Mouse (Mus musculus) c-Kit-positive CD71-positive TER-119-positive erythroid progenitor cells, embryonic 14.5 days (primary cell): ENCODE results near the gene Aes.
A peak's percentile ranks its signal among the peaks of the same experiment; 100 is the strongest.

Experiments used
- DNase-seq: peaks from one replicate; pipeline ENCODE4 v3.0.0-alpha.2; 2013; ENCODE audit warnings: low spot score

Aes gene

DNA sequence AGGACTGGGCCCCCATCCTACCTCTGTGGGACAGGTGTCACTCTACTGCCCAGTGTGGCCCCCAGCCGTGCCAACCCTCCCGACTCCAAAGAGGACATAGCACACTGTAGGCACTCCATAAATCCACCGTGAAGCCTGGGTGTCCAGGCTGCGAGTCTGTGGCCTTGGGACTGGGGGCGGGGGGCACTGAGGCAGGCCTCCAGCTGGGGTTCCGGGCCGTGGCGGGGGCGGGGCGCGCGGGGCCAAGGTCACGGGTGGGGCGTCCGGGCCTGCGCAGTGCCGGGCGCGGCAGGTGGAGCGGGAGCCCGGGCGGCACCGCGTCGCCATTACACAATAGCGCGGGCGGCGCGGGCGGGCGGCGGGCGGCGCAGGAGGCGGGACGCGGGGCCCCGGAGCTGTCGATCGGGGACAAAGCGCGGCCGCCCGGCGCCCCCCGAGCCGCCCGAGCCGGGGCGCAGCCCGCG is at the start of gene Aes:
Gene Aes, plus strand, starts transcription at position 326 of the 464 bp plus-strand sequence.
- no peak for DNase-seq

DNA sequence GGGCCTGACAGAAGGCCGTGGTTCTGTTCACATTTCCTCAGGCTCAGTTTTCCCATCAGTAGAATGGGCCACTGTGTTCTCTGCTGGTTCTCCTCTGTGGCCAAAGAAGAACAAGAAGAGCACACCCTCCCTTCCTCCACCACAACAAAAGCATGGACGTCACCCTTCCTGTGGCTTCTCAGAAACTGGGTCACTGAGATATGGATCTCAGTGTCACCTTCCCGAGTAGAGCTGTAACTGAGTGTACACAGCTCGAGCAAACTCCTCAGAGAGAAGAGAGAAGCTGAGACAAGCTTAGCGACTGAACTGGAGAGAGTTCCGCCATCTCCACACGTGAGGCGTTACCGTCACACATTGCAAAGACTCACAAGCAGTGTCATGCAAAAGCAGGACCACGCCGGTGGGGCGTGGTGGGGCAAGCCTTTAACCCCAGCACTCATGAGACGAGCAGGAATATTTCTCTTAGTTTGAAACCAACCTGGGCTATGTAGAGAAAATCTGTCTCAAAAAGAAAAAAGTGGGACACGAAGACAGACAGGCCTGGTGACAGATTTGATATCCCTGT is 49.0 kb upstream of the Aes start:
- DNase-seq: no peak

DNA sequence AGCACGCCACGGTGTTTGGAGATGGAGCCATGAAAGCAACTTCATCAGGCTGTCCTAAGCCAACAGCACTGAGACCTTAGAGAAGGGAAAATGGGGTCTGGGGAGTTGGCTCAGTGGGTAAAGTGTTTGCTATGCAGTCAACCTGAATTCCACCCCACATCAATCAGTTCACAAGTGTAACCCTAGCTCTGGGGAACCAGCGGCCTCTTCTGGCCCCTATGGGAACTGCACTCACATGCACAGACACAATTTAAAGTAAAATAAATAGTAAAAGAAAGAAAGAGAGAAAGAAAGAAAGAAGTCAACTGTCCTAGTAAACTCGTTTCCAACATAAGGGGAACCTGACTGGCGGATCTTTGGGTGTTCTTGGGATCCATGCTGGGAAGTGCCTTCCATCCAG is 45.5 kb upstream of the Aes start:
- DNase-seq: no peak

DNA sequence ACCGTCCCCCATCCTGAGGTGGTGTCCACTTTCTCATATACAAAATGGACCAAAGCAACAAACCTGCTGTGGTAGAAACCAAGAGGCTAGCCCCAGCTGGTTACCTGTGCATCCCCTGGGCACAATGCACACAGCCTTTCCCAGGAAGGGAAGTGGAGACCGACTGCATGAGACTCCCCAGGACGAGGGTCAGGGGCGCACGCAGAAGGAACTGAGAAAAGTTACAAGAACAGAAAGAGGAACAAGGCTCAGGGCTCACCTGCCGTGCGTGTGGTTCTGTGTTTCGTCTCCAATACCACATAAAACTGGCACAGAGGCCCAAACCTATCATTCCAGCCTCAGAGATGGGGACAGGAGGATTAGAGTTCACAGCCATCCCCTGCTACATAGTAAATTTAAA is 42.1 kb upstream of the Aes start:
- no peak for DNase-seq

DNA sequence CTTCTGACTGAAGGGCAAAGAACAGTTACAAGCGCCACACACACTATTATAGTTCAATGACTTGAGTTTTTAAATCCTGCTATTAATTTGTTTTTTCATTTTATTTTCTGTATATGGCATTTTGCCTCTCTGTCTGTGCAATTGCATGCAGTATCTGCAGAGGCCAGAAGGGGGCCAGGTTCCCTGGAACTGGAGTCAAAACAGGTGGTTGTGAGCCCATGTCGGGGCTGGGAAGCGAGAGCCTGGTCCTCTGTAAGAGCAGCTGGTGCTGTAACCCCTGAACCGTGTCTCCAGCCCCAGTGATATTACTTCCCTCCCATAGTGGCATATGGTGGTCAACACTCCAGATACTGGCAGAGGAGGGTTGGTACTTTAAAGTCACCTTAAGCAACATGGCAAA is 40.7 kb upstream of the Aes start:
- DNase-seq: no peak

DNA sequence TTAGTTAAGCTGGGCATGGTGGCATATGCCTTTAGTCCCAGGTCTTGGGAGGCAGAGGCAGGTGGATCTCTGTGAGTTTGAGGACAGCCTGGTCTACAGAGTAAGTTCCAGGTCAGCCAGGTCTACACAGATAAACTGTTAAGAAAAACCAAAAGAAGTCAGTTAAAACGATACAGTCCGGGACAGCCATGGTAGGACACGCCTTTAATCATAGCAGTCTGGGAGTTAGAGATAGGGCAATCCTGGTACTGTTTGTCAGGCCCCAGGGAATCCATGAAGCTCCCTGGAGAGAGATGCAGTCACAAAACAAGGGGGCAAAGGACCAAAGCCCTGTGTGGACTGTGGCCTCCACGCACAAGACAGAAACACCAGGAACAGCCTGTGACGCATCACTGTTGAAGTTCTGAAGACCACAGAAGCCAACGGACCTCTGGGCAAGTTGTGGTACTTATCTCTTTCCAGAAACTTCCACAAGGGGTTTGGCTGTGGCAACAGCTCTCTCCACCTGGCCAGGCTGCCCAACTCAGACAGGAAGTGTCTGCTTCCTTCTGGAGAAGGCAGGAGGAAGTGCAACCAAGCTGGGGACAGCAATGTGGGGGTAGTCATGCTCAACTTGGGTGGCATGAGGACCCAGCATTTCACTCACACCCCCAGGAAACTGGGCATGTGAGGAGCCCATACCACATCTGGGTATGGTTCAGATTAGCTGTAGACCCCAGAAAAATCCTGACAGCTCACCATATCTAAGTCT is 39.9 kb upstream of the Aes start:
- no peak for DNase-seq

DNA sequence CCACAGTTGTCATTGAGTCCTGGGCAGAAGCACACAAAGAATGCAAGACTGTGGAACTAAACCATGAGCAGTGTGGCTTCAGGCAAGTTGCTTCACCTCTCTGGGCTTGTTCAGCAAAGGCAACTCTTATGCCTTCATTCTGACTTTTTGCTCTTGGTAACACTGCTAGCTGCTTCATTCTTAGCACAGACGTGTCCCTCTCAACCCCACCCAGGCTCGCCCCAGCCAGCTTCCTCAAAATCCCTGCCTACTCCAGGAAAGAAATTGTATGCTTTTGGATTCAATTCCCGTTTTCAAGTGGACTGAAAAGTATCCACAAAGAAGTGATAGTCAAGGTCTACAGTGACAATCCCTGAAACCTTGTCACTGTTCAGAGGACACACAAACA is 39.3 kb upstream of the Aes start:
- no peak for DNase-seq

DNA sequence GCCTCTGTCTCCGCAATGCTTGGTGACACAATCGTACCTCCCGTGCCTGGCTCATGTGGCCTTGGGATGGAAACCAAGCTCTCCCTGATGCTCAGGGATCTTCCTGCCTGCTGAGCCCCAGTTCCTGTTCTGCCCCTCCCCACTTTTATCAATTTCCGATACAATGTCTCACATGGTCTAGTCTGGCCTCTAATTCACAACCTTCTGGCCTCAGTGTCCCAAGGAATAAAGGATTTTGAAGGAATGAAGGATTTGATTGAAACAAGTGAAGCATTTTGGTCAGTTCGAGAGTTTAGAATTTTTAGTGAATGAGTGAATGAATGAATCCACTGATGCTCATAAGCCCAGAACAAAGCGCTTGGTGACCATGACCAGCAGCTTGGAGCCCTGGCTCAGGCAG is 36.1 kb upstream of the Aes start:
- no peak for DNase-seq

DNA sequence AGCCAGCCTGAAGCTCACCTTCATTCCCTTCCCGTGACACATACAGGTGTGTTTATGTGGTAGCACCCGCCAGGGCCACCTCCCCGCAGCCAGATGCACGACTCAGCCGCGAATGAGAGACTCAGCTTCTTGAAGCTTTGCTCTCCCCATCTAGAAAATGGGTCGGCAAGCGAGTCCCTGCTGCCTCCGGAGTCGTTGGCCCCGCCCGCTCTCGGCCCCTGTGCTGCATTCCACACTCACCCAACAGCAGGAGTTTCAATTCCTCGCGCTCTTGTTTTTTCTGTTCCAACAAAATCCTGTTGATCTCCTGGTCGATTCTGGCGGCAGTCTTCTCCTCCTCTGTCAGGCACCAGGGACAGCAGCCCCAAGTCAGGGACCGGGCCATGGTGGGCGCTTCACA is 35.7 kb upstream of the Aes start:
- no peak for DNase-seq

DNA sequence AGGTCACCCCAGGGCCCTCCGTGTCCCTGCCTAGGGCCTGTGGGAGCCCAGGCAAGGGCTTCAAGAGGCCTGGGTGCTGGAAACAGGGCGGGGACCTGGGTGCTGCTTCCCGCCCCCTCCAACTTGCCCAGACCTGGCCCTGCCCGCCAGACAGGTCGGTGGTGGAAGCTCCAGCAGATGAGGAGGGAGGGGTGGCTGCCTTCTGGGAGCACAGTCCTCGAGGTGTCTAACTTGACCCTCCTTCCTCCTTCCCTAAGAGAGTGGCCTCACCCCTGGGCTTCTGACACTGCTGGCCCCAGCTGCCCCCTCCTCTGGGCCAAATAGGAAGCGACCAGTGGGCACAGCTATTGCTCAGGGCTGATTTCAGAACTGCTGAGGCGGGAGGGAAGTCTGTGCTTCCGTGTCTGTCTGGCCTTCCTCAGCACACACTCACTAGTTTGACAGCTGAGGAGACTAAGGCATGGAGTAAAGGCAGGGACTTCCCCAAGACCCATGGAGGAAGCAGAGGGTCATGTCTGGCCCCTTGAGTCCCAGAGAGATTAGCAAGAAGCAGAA is 35.2 kb upstream of the Aes start, which contains the start of gene Gna15:
Gene Gna15, minus strand, starts transcription at position 175 of the 555 bp plus-strand sequence.
- no peak for DNase-seq

DNA sequence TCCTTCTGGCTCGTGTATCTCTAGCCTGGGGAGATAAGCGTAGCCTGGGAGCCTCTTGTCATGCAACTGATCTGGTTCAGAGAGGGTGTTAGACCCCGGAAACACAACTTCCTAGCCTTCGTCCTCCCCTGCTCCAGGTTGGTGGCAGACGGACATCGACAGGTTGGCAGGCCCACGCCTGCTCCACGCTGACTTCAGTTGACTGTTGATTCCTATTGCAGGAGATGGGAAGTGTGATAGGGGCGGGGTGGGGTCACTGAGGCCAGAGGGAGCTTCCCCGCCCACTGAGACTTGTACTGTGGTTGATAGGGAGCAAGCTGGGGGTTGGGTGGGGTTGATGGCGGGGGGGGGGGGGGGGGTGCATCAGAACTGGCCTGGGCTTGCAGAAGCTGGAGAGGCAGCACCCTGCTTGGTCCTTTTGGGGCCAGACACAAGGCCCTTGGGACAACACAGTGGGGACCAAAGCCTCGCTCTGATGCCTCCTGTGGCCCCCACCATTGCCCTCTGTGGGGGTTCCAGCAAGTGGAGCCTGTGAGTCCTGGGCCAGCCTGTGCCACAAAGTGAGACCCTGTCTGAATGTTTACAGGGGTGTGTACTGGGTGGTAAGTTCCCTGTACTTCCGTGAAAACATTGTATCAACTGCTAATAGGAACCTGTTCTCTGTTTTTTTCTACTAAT is 34.1 kb upstream of the Aes start:
- DNase-seq: peak; percentile 64

DNA sequence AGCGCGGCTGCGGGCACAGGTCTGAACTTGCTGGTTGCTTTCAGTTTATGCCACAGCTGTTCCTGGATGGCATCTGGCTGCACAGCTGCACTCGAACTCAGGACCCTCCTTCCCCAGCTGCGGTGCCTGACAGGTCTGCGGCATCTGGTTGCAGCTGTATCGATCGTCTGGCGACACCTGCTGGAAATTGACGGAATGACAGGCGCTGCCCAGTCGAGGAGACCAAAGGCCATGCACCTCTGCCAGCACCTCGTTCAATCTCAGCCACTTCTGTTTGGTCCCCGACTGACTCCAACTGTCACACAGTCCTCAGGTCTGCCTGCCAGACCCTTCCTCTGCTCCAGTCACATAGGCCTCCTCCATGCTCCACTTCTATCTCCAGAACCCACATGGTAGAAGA is 32.5 kb upstream of the Aes start:
- peak; percentile 75 for DNase-seq

DNA sequence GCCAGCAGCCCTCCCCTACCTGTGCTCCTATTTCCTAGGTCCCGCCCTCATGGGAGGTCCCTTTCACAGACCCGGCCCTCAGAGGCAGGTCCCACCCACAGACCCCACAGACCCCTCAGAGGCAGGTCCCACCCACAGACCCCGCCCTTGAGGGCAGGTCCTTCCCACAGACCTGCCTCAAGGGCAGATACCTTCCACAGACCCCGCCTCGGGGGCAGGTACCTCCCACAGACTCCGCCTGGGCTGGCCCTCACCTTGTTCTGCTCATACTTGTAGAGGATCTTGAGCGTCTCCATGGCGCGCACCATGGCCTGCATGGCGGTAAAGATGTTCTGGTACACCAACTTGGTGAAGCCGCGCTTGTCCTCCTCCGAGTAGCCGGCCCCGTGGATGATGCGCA is 24.5 kb upstream of the Aes start:
- DNase-seq: no peak

DNA sequence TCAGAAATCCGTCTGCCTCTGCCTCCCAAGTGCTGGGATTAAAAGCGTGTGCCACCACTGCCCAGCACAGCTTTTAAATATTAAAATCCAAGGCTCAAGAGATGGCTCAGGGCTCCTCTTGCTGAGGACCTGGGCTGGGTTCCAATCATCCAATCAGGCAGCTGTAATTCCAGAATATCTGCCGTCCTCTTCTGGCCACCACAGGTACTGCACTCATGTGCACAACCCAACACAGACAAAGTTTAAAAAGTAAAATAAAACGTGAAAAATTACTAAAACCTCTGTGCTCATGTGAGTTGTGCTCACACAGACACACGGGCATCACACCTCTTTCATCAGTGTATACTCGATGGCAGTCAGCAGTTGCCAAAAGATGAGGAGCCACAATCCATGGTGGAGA is 22.6 kb upstream of the Aes start:
- no peak for DNase-seq

DNA sequence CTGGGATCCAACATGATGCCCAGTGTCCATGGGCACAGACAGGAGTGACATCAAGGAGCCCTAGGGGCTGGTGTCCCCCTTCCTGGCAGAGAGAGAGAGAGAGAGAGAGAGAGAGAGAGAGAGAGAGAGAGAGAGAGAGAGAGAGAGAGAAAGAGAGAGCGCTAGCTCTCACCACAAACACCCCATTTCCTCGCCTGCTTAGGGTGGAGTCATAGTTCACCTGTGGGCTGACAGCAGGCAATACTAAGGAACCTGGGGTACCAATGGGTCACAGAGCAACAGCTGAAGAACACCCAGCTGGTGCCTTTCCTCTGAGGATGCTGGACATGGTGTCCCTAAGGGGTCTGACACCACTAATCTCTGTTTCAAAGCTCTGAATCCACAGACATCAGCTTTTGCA is 21.9 kb upstream of the Aes start:
- DNase-seq: no peak

DNA sequence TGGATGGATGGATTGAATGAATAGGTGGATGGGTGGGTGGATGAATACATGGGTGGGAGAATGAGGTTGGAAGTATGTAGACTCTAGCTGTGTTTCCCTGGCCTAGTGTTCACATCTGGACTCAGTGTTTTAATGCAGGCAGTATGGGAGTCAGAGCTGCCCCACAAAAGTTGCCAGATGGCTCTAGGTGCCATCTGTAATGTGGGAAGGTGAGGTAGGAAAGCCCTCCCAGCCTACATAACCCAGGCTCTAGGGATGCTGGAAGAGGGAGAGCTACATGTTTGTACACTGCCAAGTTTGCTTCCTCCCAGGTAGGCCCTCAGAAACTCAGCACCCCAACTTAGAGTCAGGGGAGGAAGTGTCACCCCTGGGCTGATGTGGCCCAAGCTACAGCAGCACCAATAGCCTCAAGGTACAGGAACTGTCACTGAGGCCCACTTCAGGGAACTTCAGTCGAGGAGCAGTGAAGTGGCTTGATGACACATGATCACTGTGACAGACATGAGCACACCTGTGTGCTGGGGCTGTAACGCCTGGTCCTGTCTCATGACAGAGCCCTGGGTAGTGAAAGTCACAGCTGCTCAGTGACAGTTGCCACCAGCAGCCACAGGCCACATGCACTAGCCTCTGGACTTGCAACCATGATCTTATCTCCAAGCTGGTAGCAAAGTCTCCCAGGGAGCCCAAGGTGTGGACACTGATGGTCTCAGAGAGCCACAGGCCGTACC is 20.8 kb upstream of the Aes start:
- DNase-seq: no peak

DNA sequence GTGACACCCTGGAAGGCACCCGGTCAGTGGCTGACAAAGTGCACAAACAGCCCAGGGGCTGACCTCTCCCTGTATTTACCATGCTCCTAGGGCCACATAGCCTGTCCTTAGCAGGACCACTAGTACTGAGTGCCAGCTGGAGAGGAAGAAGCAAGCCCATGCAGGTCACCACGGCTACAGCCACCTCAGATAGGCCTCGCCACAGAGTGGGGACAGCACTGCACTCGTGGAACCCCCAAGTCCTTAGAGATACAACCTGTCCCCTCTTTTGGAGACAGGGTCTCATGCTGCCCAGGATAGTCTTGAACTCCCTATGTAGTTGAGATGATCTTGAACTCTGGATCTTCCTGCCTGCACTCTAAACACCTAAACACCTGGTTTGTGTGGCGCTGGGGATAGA is 17.9 kb upstream of the Aes start:
- no peak for DNase-seq

DNA sequence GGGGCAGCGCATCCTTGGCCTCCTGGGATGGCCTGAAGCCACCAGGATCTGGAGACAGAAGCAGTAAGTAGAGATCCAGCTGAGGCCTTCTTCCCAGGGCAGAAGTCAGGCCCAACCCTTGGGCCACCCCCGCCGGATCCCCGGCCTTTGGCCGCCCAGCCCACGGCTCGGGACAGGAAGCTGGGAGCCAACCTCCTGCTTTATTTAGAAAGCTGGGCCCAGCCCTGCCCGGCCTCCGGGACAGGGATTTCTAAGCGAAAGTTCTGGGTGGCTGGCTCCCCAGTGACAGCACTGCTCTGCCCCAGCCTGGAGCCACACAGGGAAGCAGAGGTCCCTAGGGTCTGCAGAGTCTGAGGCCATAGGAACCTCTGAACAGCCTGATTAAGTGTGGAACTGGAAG is 17.5 kb upstream of the Aes start:
- DNase-seq: no peak

DNA sequence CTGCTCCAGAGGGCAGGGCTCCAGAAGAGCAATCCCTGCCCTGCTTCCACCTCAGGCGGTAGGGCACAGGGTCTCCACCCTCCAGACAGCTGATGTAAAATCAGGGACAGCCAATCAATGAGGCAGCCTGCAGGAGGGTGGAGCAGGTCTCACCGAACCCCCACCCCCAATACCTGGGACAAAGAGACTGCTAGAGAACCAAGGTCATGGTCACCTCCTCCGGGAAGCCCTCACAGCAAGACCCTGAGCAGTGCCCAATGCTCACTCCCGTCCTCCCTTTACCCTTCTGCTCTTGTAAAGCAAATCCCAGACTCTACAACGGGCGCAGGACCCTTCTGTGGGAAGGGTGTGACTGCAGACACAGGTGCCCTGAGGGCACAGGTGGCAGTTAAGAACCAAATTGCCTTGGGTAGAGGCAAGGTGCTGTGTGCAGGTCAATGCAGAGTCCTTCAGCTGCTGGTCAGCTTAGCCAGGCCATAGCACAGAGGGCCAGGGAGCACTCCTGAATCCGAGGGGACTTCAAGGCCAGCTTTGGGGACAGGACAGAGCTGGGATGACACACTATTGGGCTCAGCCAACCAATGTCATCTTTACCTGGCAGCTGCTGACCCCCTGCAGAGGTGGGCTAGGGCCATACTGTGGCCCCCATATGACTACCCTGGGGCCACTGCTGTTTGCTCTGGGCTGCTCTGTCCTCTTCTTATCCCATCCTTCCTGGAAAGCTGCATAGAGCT is 16.4 kb upstream of the Aes start:
- DNase-seq: no peak

DNA sequence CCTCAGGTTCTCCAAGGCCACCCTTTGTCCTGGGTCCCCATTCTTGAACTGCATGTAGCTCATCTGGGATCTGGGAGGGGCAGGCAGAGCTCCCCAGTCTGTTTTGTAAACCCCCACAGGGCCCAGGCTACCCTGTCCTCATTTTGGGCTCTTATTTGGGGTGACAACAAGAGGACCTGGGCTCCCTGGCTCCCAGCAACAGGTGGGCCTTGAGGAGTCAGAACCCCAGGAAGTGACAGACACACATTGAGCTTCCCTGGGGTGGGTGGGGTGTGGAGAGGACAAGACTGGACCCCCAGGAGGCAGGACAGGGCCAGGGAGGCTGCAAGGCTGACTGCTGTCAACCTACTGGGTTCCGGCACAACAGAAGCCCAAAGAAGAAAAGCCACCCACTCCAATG is 15.7 kb upstream of the Aes start:
- DNase-seq: no peak

DNA sequence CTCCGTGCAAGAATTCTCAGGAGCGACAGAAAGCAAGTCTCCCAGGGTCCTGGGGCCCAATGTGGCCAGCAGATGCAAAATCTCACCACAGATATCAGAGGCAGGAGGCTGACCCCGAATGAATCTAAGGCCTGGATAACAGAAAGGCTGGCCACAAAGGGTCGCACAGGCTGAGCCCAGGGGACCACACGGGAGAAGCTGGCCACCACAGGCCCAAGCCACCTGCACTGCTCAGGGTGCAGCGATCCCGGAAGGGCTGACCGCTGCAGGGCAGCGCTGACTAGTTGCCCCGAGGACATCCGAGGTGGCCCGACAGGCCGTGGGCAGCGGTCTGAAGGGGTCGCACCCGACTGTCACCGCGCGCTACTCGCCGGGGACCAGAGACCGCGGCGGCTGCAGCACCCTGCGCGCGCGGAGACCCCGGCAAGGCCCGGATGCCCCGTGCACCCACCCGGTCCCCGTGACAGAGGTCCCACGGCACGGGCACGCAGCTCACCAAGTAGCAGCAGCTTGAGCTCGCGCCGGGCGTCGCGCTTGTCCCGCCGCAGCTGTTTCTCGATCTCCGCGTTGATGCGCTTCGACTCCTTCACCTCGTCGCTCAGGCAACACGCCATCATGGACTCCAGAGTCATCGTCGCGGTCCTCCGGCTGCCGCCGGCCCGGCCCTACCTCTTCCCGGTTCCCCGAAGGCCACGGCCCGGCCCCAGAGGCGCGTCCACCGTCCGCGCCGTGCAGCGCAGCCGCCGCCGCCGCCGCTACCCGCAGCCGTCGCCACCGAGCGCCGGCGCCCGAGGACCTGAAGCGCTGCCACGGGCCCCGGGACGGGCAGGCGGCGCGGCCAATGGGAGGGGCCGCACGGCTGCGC is 14.8 kb upstream of the Aes start:
- peak; percentile 34 for DNase-seq
